Mouse (Mus musculus): ENCODE data around the gene Gm42674.

- TF ChIP-seq POLR2A (IDR thresholded peaks at IDR 0.05; ENCODE audit: extremely low read depth, insufficient read depth, low read length) (no peak), CTCF (IDR thresholded peaks at IDR 0.05; ENCODE audit: low read depth, low read length) (peak; percentile 79)
Measured at GRCm38 (mm10) chr3:90652878-90653508, 51.3 kb downstream of the Gm42674 start.

Measured in liver, adult 2 months (tissue).